Mouse (Mus musculus): ENCODE measurements at regions not wholly inside any gene's neighbourhood (a gene's known extent, or its start where the extent isn't known, plus 50 kb on each side); places are given as distances from the start of the nearest gene placed in this dataset.
"Not testable (repeated sequence)": the region's sequence is repeated elsewhere in the genome, so short reads cannot be mapped to it uniquely, and the experiment has no call there.

- no peak for ATAC-seq (ENCODE audit: insufficient read depth)
- Histone ChIP-seq H3K9me3 (ENCODE audit: low read depth, low read length) (no peaks in the 10 kb centered on the region), H3K27me3 (ENCODE audit: insufficient read depth, low read length) (no peaks in the 10 kb centered on the region), H3K36me3 (ENCODE audit: insufficient read depth) (no peaks in the 10 kb centered on the region), H3K4me2 (no peak overlapping the region), H3K4me1 (ENCODE audit: insufficient read depth) (no peaks in the 10 kb centered on the region), H3K27ac (ENCODE audit: low read depth) (no peak overlapping the region), H3K4me3 (ENCODE audit: low read depth, low read length) (no peak overlapping the region), H3K9ac (no peak overlapping the region)
- no peak for DNase-seq
- TF ChIP-seq CTCF (IDR thresholded peaks at IDR 0.05; ENCODE audit: low read depth): no peak
Observed at GRCm38 (mm10) chr6:37773294-37773693, 97.3 kb upstream of the Trim24 start.

DNA sequence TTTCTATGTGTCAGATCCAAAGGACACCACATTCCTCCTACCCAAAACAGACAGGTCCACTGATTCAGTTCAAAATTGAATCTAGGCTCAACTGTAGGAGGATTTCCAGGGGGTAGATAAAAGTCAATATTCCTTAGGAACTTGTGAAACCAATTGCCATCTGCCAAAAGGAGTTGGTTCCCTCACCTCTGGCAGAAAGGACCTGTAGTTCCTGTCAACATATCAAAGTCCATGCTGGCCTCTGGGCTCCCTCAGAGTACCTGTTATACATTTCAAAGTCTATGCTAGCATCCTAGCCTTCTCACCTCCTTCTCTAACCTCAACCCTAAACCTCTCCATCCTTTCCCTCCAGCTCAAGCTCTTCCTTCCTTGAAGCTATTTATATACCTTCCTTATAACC, 95.5 kb upstream of the Trim24 start:
- no peak overlapping the region for H3K4me3 ChIP-seq (ENCODE audit: low read depth, low read length)
- no peak overlapping the region for H3K4me2 ChIP-seq
- no peaks in the 10 kb centered on the region for H3K27me3 ChIP-seq (ENCODE audit: insufficient read depth, low read length)
- H3K4me1 ChIP-seq (ENCODE audit: insufficient read depth): no peaks in the 10 kb centered on the region
- DNase-seq (no peak), ATAC-seq (ENCODE audit: insufficient read depth) (no peak)
- H3K9ac ChIP-seq: no peak overlapping the region
- TF ChIP-seq CTCF (IDR thresholded peaks at IDR 0.05; ENCODE audit: low read depth): no peak
- H3K36me3 ChIP-seq (ENCODE audit: insufficient read depth): no peaks in the 10 kb centered on the region
- no peaks in the 10 kb centered on the region for H3K9me3 ChIP-seq (ENCODE audit: low read depth, low read length)
- no peak overlapping the region for H3K27ac ChIP-seq (ENCODE audit: low read depth)

DNA sequence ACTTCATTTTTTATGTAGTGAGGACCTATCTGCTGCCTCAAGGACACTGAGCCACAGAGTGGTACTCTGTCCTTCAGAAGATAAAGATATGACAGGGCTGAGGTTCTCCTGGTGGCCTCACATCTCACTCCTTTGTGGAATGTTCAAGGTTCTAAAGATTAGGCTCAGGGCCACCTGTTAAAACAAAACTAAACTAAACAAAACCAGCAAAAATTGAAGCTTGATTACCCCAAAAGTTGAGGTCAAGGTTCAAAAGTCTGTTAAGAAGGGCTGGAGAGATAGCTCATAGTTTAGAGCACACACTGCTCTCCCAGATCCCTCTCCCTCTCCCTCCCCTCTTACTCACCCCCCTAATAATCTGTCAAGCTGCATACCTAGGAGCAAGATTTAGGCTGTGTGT, 90.7 kb upstream of the Trim24 start:
- H3K9ac ChIP-seq: no peak overlapping the region
- no peaks in the 10 kb centered on the region for H3K4me1 ChIP-seq (ENCODE audit: insufficient read depth)
- TF ChIP-seq CTCF (IDR thresholded peaks at IDR 0.05; ENCODE audit: low read depth): no peak
- no peak overlapping the region for H3K27ac ChIP-seq (ENCODE audit: low read depth)
- H3K4me2 ChIP-seq: no peak overlapping the region
- no peak for DNase-seq
- no peaks in the 10 kb centered on the region for H3K27me3 ChIP-seq (ENCODE audit: insufficient read depth, low read length)
- ATAC-seq (ENCODE audit: insufficient read depth): no peak
- H3K36me3 ChIP-seq (ENCODE audit: insufficient read depth): no peaks in the 10 kb centered on the region
- H3K9me3 ChIP-seq (ENCODE audit: low read depth, low read length): 0 out of 2 replicates have a peak, but pooled peaks cover 3% of the 10 kb centered on the region
- no peak overlapping the region for H3K4me3 ChIP-seq (ENCODE audit: low read depth, low read length)

GRCm38 (mm10) chr6:37781894-37782293, 88.7 kb upstream of the Trim24 start:
- no peaks in the 10 kb centered on the region for H3K36me3 ChIP-seq (ENCODE audit: insufficient read depth)
- H3K4me3 ChIP-seq (ENCODE audit: low read depth, low read length): no peak overlapping the region
- no peak overlapping the region for H3K27ac ChIP-seq (ENCODE audit: low read depth)
- H3K4me1 ChIP-seq (ENCODE audit: insufficient read depth): no peaks in the 10 kb centered on the region
- no peak for TF ChIP-seq CTCF (IDR thresholded peaks at IDR 0.05; ENCODE audit: low read depth)
- ATAC-seq (ENCODE audit: insufficient read depth) (no peak), DNase-seq (no peak)
- H3K27me3 ChIP-seq (ENCODE audit: insufficient read depth, low read length): no peaks in the 10 kb centered on the region
- no peak overlapping the region for H3K4me2 ChIP-seq
- H3K9ac ChIP-seq: no peak overlapping the region
- 0 out of 2 replicates have a peak, but pooled peaks cover 3% of the 10 kb centered on the region for H3K9me3 ChIP-seq (ENCODE audit: low read depth, low read length)

DNA sequence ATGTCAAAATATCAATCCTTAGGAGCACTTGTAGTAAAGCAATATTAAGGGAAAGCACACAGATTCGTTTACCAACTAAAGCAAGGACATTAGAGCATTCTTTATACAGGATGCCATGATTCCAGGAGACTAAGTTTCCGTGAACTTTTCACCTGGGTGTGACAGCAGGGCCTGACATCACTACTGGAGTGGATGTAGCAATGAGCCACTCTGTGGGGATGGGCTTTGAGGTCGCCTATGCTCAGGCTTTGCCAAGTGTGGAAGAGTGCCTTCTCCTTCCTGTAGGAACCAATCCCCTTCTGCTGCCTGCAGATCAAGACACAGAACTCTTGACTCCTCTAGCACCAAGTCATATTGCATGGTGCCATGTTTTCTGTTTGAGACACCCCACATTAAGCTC, 85.3 kb upstream of the Trim24 start:
- DNase-seq: not testable (repeated sequence)

GRCm38 (mm10) chr6:37785741-37786140, 84.9 kb upstream of the Trim24 start:
- Histone ChIP-seq H3K9me3 (ENCODE audit: low read depth, low read length) (0 out of 2 replicates have a peak, but pooled peaks cover 3% of the 10 kb centered on the region), H3K4me3 (ENCODE audit: low read depth, low read length) (no peak overlapping the region), H3K4me2 (no peak overlapping the region), H3K27ac (ENCODE audit: low read depth) (no peak overlapping the region), H3K9ac (no peak overlapping the region), H3K27me3 (ENCODE audit: insufficient read depth, low read length) (no peaks in the 10 kb centered on the region), H3K4me1 (ENCODE audit: insufficient read depth) (no peaks in the 10 kb centered on the region), H3K36me3 (ENCODE audit: insufficient read depth) (no peaks in the 10 kb centered on the region)
- WGBS: 88% methylated on average over 7 of the region's 7 CpGs
- DNase-seq (no peak), ATAC-seq (ENCODE audit: insufficient read depth) (no peak)
- TF ChIP-seq CTCF (IDR thresholded peaks at IDR 0.05; ENCODE audit: low read depth): no peak

More for the DNA sequence above, 85.3 kb upstream of the Trim24 start:
- H3K9ac ChIP-seq; H3K9me3 ChIP-seq (ENCODE audit: low read depth, low read length); H3K36me3 ChIP-seq (ENCODE audit: insufficient read depth); H3K27ac ChIP-seq (ENCODE audit: low read depth); ATAC-seq (ENCODE audit: insufficient read depth); H3K4me1 ChIP-seq (ENCODE audit: insufficient read depth); H3K27me3 ChIP-seq (ENCODE audit: insufficient read depth, low read length); H3K4me3 ChIP-seq (ENCODE audit: low read depth, low read length); H3K4me2 ChIP-seq: not testable (repeated sequence)
- WGBS: 86% methylated on average over 3 of the region's 3 CpGs

DNA sequence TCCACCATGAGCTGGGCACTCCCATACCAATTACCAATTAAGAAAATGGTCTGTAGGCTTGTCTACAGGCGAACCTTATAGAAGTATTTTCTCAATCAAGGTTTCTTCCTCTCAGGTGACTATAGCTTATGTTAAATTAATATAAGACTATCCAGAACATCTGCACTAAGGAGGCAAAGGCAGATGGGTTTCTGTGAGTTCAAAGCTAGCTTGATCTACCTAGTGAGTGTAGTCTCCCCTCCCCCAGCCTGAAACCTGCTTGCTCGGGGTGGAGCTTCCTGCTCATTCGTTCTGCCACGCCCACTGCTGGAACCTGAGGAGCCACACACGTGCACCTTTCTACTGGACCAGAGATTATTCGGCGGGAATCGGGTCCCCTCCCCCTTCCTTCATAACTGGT, 82.8 kb upstream of the Trim24 start:
- H3K9ac ChIP-seq; H3K36me3 ChIP-seq (ENCODE audit: insufficient read depth); H3K27me3 ChIP-seq (ENCODE audit: insufficient read depth, low read length); H3K27ac ChIP-seq (ENCODE audit: low read depth); H3K4me3 ChIP-seq (ENCODE audit: low read depth, low read length); H3K9me3 ChIP-seq (ENCODE audit: low read depth, low read length); H3K4me1 ChIP-seq (ENCODE audit: insufficient read depth); H3K4me2 ChIP-seq; ATAC-seq (ENCODE audit: insufficient read depth); DNase-seq: not testable (repeated sequence)
- 84% methylated on average over 4 of the region's 8 CpGs for WGBS

GRCm38 (mm10) chr6:37790878-37791277, 79.7 kb upstream of the Trim24 start:
- DNase-seq: no peak
- H3K4me3 ChIP-seq (ENCODE audit: low read depth, low read length): no peak overlapping the region
- H3K27ac ChIP-seq (ENCODE audit: low read depth): no peak overlapping the region
- WGBS: 88% methylated on average over 1 of the region's 1 CpGs
- no peak overlapping the region for H3K9ac ChIP-seq
- no peak for ATAC-seq (ENCODE audit: insufficient read depth)
- TF ChIP-seq CTCF (IDR thresholded peaks at IDR 0.05; ENCODE audit: low read depth): no peak
- H3K27me3 ChIP-seq (ENCODE audit: insufficient read depth, low read length): no peaks in the 10 kb centered on the region
- H3K36me3 ChIP-seq (ENCODE audit: insufficient read depth): no peaks in the 10 kb centered on the region
- peaks cover 1% of the 10 kb centered on the region; the same call in 1 of the 2 replicates for H3K9me3 ChIP-seq (ENCODE audit: low read depth, low read length)
- H3K4me1 ChIP-seq (ENCODE audit: insufficient read depth): no peaks in the 10 kb centered on the region
- H3K4me2 ChIP-seq: no peak overlapping the region

All from lung, embryonic 14.5 days (tissue).